ENCODE assay signal across 15 mouse cellular contexts in genomic region chr12:44835879-44836467, GRCm38 (mm10).
"Had no signal": no experiment of that assay in that cellular context is flagged by ENCODE, and none has a peak within 500 bp of the region (broad histone marks: within the 10 kb centered on the region; RNA-seq: fewer than 3 reads in every experiment).

No protein-coding gene starts in this region.

- DNase-seq: kidney, postnatal 25 days; layer of hippocampus, adult 9-11 months; layer of hippocampus, postnatal 36 days; lung, adult 2 months; lung, postnatal 36 days; midbrain, embryonic 14.5 days; right cerebral cortex, adult 18-20 months; right cerebral cortex, postnatal 25 days; thymus, postnatal 36 days had no signal

- H3K4me2 ChIP-seq: limb, embryonic 13.5 days; liver, embryonic 15.5 days; neural tube, embryonic 13.5 days had no signal

- H3K27ac ChIP-seq: limb, embryonic 13.5 days; liver, embryonic 15.5 days; midbrain, embryonic 10.5 days; neural tube, embryonic 13.5 days had no signal

- H3K9me3 ChIP-seq: liver, embryonic 15.5 days; midbrain, embryonic 10.5 days had no signal

- H3K27me3 ChIP-seq: limb, embryonic 13.5 days; liver, embryonic 15.5 days; neural tube, embryonic 13.5 days had no signal

- H3K4me3 ChIP-seq: limb, embryonic 13.5 days; liver, embryonic 15.5 days; midbrain, embryonic 10.5 days; neural tube, embryonic 13.5 days had no signal

- H3K36me3 ChIP-seq: limb, embryonic 13.5 days; liver, embryonic 15.5 days; midbrain, embryonic 10.5 days; neural tube, embryonic 13.5 days had no signal

- H3K4me1 ChIP-seq: liver, embryonic 15.5 days had no signal

- H3K9ac ChIP-seq: limb, embryonic 13.5 days; liver, embryonic 15.5 days; neural tube, embryonic 13.5 days had no signal

- ATAC-seq: intestine, postnatal 0 days; lung, postnatal 0 days had no signal
